Mouse (Mus musculus) left cerebral cortex, adult 18-20 months (tissue): ENCODE measurements around the gene Dnaaf5. TPM values are rescaled to one million over a fixed set of nuclear protein-coding genes. Genes with fewer than 3 reads are reported as not detected.

ENCODE experiments used
- DNase-seq, 2 experiments: peaks; one replicate each; pipeline ENCODE4 v3.0.0; 2021 to 2022; ENCODE audit warnings: low spot score in 2 of 2, mixed read lengths in 1 of 2
- total RNA-seq, 2 experiments: library from RNA; stranded (reverse); gene quantifications; 2 replicates each; pipeline ENCODE4 v1.2.3; 2021

Dnaaf5 gene
- total RNA-seq, 2 experiments from 2014 or later = 7.1 to 9.0 TPM

- DNase-seq = no peak
Measured at GRCm38 (mm10) chr5:139223331-139223730, 73.3 kb downstream of the Dnaaf5 start.

- no peak for DNase-seq
Measured at GRCm38 (mm10) chr5:139227236-139227635, 77.2 kb downstream of the Dnaaf5 start.

GRCm38 (mm10) chr5:139227645-139228044 lies 77.6 kb downstream of the Dnaaf5 start:
- no peak for DNase-seq

- no peak for DNase-seq
Measured at GRCm38 (mm10) chr5:139228318-139228717, 78.3 kb downstream of the Dnaaf5 start.

GRCm38 (mm10) chr5:139229716-139230115 lies 79.7 kb downstream of the Dnaaf5 start:
- no peak for DNase-seq

- no peak for DNase-seq
Measured at GRCm38 (mm10) chr5:139232083-139232482, 82.1 kb downstream of the Dnaaf5 start.

GRCm38 (mm10) chr5:139234423-139234822 lies 84.4 kb downstream of the Dnaaf5 start:
- DNase-seq = no peak

Other genes with a start within 250 kb of the Dnaaf5 start
- gene Pdgfa, start 152.9 kb upstream of the Dnaaf5 start, total RNA-seq = 10 to 100 TPM; 52.7 to 55.5 TPM
- gene Prkar1b, start 222 bp upstream of the Dnaaf5 start, total RNA-seq = 100 to 1,000 TPM; 762 to 804 TPM
- gene Sun1, start 50.4 kb downstream of the Dnaaf5 start, total RNA-seq = 100 to 1,000 TPM; 109 to 132 TPM
- 10 to 100 TPM; 50.0 to 52.4 TPM for gene Get4, start 102.1 kb downstream of the Dnaaf5 start, total RNA-seq
- gene Adap1, start 175.4 kb downstream of the Dnaaf5 start, total RNA-seq = 100 to 1,000 TPM; 229 to 237 TPM
- 10 to 100 TPM; 66.8 to 67.7 TPM for gene Cox19, start 201.2 kb downstream of the Dnaaf5 start, total RNA-seq
- not detected for gene Cyp2w1, start 202.4 kb downstream of the Dnaaf5 start, total RNA-seq
- 10 to 100 TPM; 10.6 to 13.0 TPM for gene Gpr146, start 227.5 kb downstream of the Dnaaf5 start, total RNA-seq